Mouse (Mus musculus): Measurements from ENCODE around the gene Zfp575.

GRCm38 (mm10) chr7:24574224-24574796, 13.1 kb downstream of the Zfp575 start:
- TF ChIP-seq POLR2A (IDR thresholded peaks at IDR 0.05; ENCODE audit: insufficient read depth, low read depth, low read length) (no peak), CTCF (IDR thresholded peaks at IDR 0.05; ENCODE audit: insufficient read depth, low read depth, low read length) (no peak)

All from olfactory bulb, adult 2 months (tissue).